Mouse (Mus musculus) limb, embryonic 11.5 days (tissue): ENCODE data around the gene Mrpl39. TPM values are rescaled to one million over a fixed set of nuclear protein-coding genes. Genes with fewer than 3 reads are reported as not detected.

Source experiments
- ATAC-seq: fragments of 200-750 bp; cut with Nextera tagmentation; 2 replicates; pipeline ENCODE4 v1.8.0; 2017; ENCODE audit warnings: low read depth; ENCODE audit not compliant: insufficient number of reproducible peaks, low FRiP score, low TSS enrichment
- DNase-seq: peaks from one replicate; pipeline ENCODE4 v3.0.0-alpha.2; 2015; ENCODE audit warnings: low spot score
- H3K27ac ChIP-seq: fragments of 300-500 bp; sonication (generic); replicated peaks from 2 replicates; pipeline ENCODE4 v1.5.1; 2014; ENCODE audit warnings: low read depth, mild to moderate bottlenecking, low read length
- H3K27me3 ChIP-seq: fragments of 300-500 bp; sonication (generic); 2 replicates; pipeline ENCODE4 v1.6.1; 2014; ENCODE audit warnings: mild to moderate bottlenecking, low read length, mixed read lengths; ENCODE audit not compliant: control insufficient read depth, insufficient read depth
- H3K36me3 ChIP-seq: fragments of 300-500 bp; sonication (generic); 2 replicates; pipeline ENCODE4 v1.6.1; 2014; ENCODE audit warnings: mild to moderate bottlenecking, low read length, moderate library complexity, mixed read lengths; ENCODE audit not compliant: control insufficient read depth, insufficient read depth
- H3K4me1 ChIP-seq: fragments of 300-500 bp; sonication (generic); 2 replicates; pipeline ENCODE4 v1.6.1; 2014; ENCODE audit warnings: low read length, mixed read lengths; ENCODE audit not compliant: control insufficient read depth, insufficient read depth
- H3K4me2 ChIP-seq: fragments of 300-500 bp; sonication (generic); 2 replicates; pipeline ENCODE4 v1.6.1; 2014; ENCODE audit warnings: low read depth, mild to moderate bottlenecking, moderate library complexity; ENCODE audit not compliant: severe bottlenecking
- H3K4me3 ChIP-seq: fragments of 300-500 bp; sonication (generic); 2 replicates; pipeline ENCODE4 v1.5.1; 2014; ENCODE audit warnings: low read depth, low read length
- H3K9ac ChIP-seq: fragments of 300-500 bp; sonication (generic); 2 replicates; pipeline ENCODE4 v1.6.1; 2014; ENCODE audit warnings: mild to moderate bottlenecking, low read length
- H3K9me3 ChIP-seq: fragments of 300-500 bp; sonication (generic); 2 replicates; pipeline ENCODE4 v1.6.1; 2016; ENCODE audit warnings: low read length; ENCODE audit not compliant: control insufficient read depth
- WGBS: fragments of 180-500 bp; shearing (Covaris S2); extraction: QIAGEN DNeasy Blood & Tissue Kit; methylation state at CpG from one replicate; pipeline ENCODE4 v1.1.7; 2014; 5-methylcytosine and 5-hydroxymethylcytosine counted together
- microRNA counts: library from miRNA; unstranded; fragments of <30 nt; microRNA quantifications from one replicate; lab custom pipeline; 2016
- microRNA-seq: library from miRNA; unstranded; fragments of <30 nt; microRNA quantifications from one replicate; pipeline ENCODE4, GENCODE M21; 2016
- polyA plus RNA-seq: library from polyadenylated mRNA; unstranded; fragments of >200 nt; fragmentation: Nextera tagmentation; extraction: Ambion mirVana; gene quantifications from 2 replicates; pipeline ENCODE4 v1.2.1, GENCODE M21; 2014

The Mrpl39 gene
- polyA plus RNA-seq, 1 experiment from 2014 or later = 52.6 TPM

DNA sequence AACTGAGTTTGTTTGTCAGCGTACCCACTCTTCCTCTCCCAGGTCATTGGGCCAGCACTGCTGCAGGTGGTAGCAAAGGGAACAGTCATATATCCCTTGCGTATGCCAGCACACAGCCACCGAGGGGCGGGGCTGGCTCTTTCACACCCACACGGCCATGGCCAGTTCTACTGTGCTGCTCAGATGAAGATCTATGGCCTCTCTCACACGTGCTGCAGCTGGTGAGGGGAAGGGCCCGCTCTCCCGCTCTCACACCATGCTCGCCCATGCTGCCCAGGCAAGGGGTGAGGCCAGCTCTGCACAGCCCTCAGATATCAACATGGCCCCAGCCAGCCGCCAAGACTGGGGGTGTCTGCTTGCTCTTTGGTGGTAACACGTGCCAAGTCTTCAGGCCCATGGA, 39.4 kb downstream of the Mrpl39 start:
- Histone ChIP-seq H3K27me3 (no peaks in the 10 kb centered on the region), H3K9ac (no peak overlapping the region), H3K9me3 (no peaks in the 10 kb centered on the region), H3K27ac (no peak overlapping the region), H3K4me3 (no peak overlapping the region), H3K36me3 (no peaks in the 10 kb centered on the region), H3K4me1 (no peaks in the 10 kb centered on the region), H3K4me2 (no peak overlapping the region)
- ATAC-seq (no peak), DNase-seq (no peak)
- WGBS = 78% methylated on average over 11 of the region's 11 CpGs

DNA sequence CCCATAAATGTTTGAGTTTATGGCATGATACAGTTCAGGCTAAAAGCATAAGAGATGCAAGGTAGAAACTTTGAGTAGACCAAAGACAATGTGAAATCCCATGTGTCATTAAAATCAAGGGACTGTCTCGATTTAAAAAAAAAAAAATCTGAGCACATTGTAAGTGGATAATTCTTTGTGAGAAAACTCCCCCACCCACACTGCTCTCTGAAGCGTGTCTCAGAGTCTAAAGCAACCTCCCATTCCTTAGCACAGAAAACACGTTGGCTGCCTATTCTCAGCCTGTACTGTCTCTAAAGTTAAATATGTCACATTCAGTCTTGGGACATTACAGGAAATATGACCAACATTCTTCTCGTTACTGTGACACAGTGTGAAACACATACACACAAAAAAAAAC, 53.6 kb downstream of the Mrpl39 start:
- Histone ChIP-seq H3K9ac (no peak overlapping the region), H3K27ac (no peak overlapping the region), H3K4me2 (no peak overlapping the region), H3K4me1 (no peaks in the 10 kb centered on the region), H3K9me3 (0 out of 2 replicates have a peak, but pooled peaks cover 2% of the 10 kb centered on the region), H3K27me3 (no peaks in the 10 kb centered on the region), H3K4me3 (no peak overlapping the region), H3K36me3 (no peaks in the 10 kb centered on the region)
- DNase-seq (no peak), ATAC-seq (no peak)
- 81% methylated on average over 4 of the region's 4 CpGs for WGBS

- Histone ChIP-seq H3K9ac (no peak overlapping the region), H3K9me3 (0 out of 2 replicates have a peak, but pooled peaks cover 2% of the 10 kb centered on the region), H3K4me1 (no peaks in the 10 kb centered on the region), H3K36me3 (no peaks in the 10 kb centered on the region), H3K27ac (no peak overlapping the region), H3K27me3 (no peaks in the 10 kb centered on the region), H3K4me2 (no peak overlapping the region), H3K4me3 (no peak overlapping the region)
- no peak for DNase-seq
- no peak for ATAC-seq
- WGBS = 82% methylated on average over 5 of the region's 5 CpGs
Measured at GRCm38 (mm10) chr16:84680760-84681159, 54.8 kb downstream of the Mrpl39 start.

GRCm38 (mm10) chr16:84677292-84677691, 58.2 kb downstream of the Mrpl39 start:
- H3K9ac ChIP-seq = no peak overlapping the region
- ATAC-seq (no peak), DNase-seq (no peak)
- H3K36me3 ChIP-seq = no peaks in the 10 kb centered on the region
- H3K4me3 ChIP-seq = no peak overlapping the region
- no peaks in the 10 kb centered on the region for H3K4me1 ChIP-seq
- H3K9me3 ChIP-seq = 0 out of 2 replicates have a peak, but pooled peaks cover 2% of the 10 kb centered on the region
- no peaks in the 10 kb centered on the region for H3K27me3 ChIP-seq
- H3K27ac ChIP-seq = no peak overlapping the region
- 85% methylated on average over 3 of the region's 3 CpGs for WGBS
- no peak overlapping the region for H3K4me2 ChIP-seq

MicroRNAs within 50 kb of the gene (microRNA counts, 519-probe panel; counts per million panel counts)
- microRNA mmu-miR-155 (lab: Ali Mortazavi, UCI) = 3,628 counts per million, percentile 50 among the panel's probes with 10 or more counts

Small RNAs within 50 kb of the gene (microRNA-seq; reads per million reads assigned to microRNA genes)
- 455 reads per million, percentile 66 among the genes with 10 or more reads in this experiment for gene Mir155

Other genes with a start within 250 kb of the Mrpl39 start
- not detected in 2 replicates for gene A730009L09Rik, start 220.6 kb downstream of the Mrpl39 start, polyA plus RNA-seq
- 2.5 and 2.8 TPM in 2 replicates for gene Jam2, start 38.4 kb upstream of the Mrpl39 start, polyA plus RNA-seq
- 41.2 and 41.5 TPM in 2 replicates for gene Gabpa, start 99.2 kb upstream of the Mrpl39 start, polyA plus RNA-seq
- 937 and 941 TPM in 2 replicates for gene Atp5j, start 99.9 kb upstream of the Mrpl39 start, polyA plus RNA-seq